Comparison of ENCODE assay signal across 8 mouse cellular contexts in the genomic region with DNA sequence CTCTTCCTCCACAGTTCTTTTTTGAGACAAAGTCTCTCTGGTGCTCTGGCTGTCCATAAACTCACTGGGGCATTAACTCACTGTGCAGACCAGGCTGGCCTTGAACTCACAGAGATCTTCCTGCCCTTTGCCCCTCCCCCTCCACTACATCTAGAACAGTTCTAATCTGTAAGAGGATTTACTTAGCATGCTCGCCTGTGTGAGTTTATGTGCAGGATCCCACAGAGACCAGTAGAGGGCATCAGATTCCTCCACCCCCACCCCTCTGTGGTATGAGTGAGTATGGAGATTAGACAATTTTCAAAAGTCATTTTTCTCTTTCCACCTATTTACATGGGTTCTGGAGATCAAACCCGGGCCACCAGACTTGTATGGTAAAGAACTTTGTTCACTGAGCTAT. TPM values are rescaled to one million over a fixed set of nuclear protein-coding genes. Genes with fewer than 3 reads are reported as not detected.
DNase-seq lines count a peak whose midpoint lies in the region; TF ChIP-seq lines count a peak whose summit lies in the region.

No protein-coding gene starts in this region.

- peak; percentile 45 for TF ChIP-seq CTCF in left cerebral cortex, adult 2 months (IDR thresholded peaks at IDR 0.05)

- intact Hi-C loops in left cerebral cortex, adult 2 months (cut with DNase I), result loop anchor here (10.0 kb wide), 1 partner anchor 433 kb away; no protein-coding TSS in a partner anchor
- intact Hi-C loops in left cerebral cortex, postnatal 10 days (cut with DNase I), result no loop called here

- peak; percentile 51 for DNase-seq in adrenal gland, adult 2 months
- no peak for DNase-seq in adrenal gland, postnatal 25 days
- no peak for DNase-seq in left cerebral cortex, adult 2 months (ENCODE audit: extremely low spot score in 1 of 2, low spot score in 2 of 2)
- no peak for DNase-seq in left cerebral cortex, postnatal 10 days (ENCODE audit: extremely low spot score in 1 of 2, low spot score in 2 of 2)
- DNase-seq in induced T-regulatory cell, adult 2 months (ENCODE audit: low read depth), result peak; percentile 80
- peak; percentile 25 to 58 for DNase-seq in thymus, adult 18-20 months
- DNase-seq in urinary bladder, postnatal 14 days (ENCODE audit: low spot score), result no peak
- DNase-seq in embryo, embryonic 9.5 days (ENCODE audit: extremely low spot score), result no peak

- H3K4me3 ChIP-seq in left cerebral cortex, adult 2 months, result no peak overlapping the region

- no peak overlapping the region for H3K27ac ChIP-seq in left cerebral cortex, adult 2 months

RNA-seq across cellular contexts. Expression of a gene that starts 6.3 kb away (rescaled TPM):
- total RNA-seq in adrenal gland, adult 2 months (2021), result 100 to 1,000 TPM; 163 to 230 TPM
- polyA plus RNA-seq in adrenal gland, adult 2 months (2012; rRNA removed), result 26.0 and 50.3 TPM in 2 replicates
- 93.7 and 145 TPM in 2 replicates for total RNA-seq in adrenal gland, postnatal 25 days (2021)
- 10 to 100 TPM; 33.8 to 47.2 TPM for total RNA-seq in left cerebral cortex, adult 2 months (2021)
- 10 to 100 TPM; 23.5 to 29.7 TPM for total RNA-seq in left cerebral cortex, postnatal 10 days (2021)

RNA-seq across cellular contexts. Expression of a gene that starts 56.3 kb away (rescaled TPM):
- total RNA-seq in adrenal gland, adult 2 months (2021), result 100 to 1,000 TPM in 1 of 2 experiments, 10 to 100 TPM in 1; 98.1 to 104 TPM
- 12.8 and 21.1 TPM in 2 replicates for polyA plus RNA-seq in adrenal gland, adult 2 months (2012; rRNA removed)
- 109 and 114 TPM in 2 replicates for total RNA-seq in adrenal gland, postnatal 25 days (2021)
- 10 to 100 TPM; 84.7 to 86.9 TPM for total RNA-seq in left cerebral cortex, adult 2 months (2021)
- 100 to 1,000 TPM in 1 of 2 experiments, 10 to 100 TPM in 1; 97.9 to 109 TPM for total RNA-seq in left cerebral cortex, postnatal 10 days (2021)

Comparison
In these comparisons a context has a peak if more than half of its experiments do, and no peak if none do; other contexts are left out.
1. DNase-seq: peak in adrenal gland, adult 2 months (single experiment), induced T-regulatory cell, adult 2 months (single experiment) and thymus, adult 18-20 months (2 of 2); none in adrenal gland, postnatal 25 days (single experiment), left cerebral cortex, adult 2 months (0 of 2), left cerebral cortex, postnatal 10 days (0 of 2), urinary bladder, postnatal 14 days (single experiment) and embryo, embryonic 9.5 days (single experiment).